Mouse (Mus musculus): ENCODE data around the gene Fbf1. TPM values are rescaled to one million over a fixed set of nuclear protein-coding genes. Genes with fewer than 3 reads are reported as not detected.

Fbf1 gene
- polyA plus RNA-seq, 1 experiment: 37.8 TPM

DNA sequence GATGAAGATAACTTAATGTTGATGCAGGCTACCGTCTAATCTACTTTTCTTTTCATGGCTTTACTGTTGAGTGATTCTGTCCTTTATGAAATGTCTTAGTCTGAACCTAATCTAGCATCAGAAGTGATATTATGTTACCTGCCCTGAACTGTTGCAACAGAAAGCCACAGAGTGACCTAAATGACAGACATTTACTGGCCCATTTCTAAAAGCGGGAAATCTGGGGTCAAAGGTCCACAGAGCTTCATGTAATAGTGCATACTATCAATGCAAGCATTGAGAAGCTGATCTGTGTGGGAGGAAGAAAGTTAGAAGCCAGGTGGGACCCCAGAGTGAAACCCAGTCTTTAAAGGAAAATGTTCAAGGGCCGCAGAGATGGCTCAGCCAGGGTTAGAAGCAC lies 35.2 kb upstream of the Fbf1 start:
- TF ChIP-seq GATA1 (IDR thresholded peaks at IDR 0.05; ENCODE audit: borderline replicate concordance, low read length) (no peak), FLI1 (IDR thresholded peaks at IDR 0.05; ENCODE audit: low read length) (no peak)
- H3K4me3 ChIP-seq (replicated peaks): no peak overlapping the region
- peaks cover 5% of the 10 kb centered on the region; the same call in 1 of the 2 replicates for H3K9me3 ChIP-seq
- H3K4me1 ChIP-seq: peaks cover 20% of the 10 kb centered on the region
- H3K36me3 ChIP-seq (replicated peaks; ENCODE audit: low read length): peaks cover 60% of the 10 kb centered on the region
- no peaks in the 10 kb centered on the region for H3K27me3 ChIP-seq (replicated peaks)

DNA sequence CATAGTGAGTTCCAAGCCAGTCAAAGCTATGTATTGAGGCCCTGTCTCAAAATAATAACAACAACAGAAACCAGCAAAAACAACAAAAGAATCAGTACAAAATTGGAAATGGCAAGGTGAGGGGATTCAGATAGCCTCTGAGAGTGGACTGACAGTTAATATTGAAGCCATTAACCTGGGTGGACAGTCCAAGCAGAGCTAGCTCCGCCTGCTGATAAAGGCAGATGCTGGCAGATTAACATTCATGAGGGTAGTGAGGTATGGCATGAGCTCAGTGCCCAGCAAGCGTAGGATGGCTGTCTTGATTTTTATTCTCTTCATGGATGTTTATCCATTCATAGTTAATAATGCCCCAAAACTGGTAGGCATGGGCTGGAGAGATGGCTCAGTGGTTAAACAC lies 33.2 kb upstream of the Fbf1 start:
- H3K4me3 ChIP-seq (replicated peaks): no peak overlapping the region
- peaks cover 56% of the 10 kb centered on the region for H3K36me3 ChIP-seq (replicated peaks; ENCODE audit: low read length)
- no peaks in the 10 kb centered on the region for H3K27me3 ChIP-seq (replicated peaks)
- TF ChIP-seq GATA1 (IDR thresholded peaks at IDR 0.05; ENCODE audit: borderline replicate concordance, low read length) (no peak), FLI1 (IDR thresholded peaks at IDR 0.05; ENCODE audit: low read length) (no peak)
- H3K4me1 ChIP-seq: peaks cover 39% of the 10 kb centered on the region
- no peaks in the 10 kb centered on the region for H3K9me3 ChIP-seq

GRCm38 (mm10) chr11:116198639-116199531 lies 30.9 kb upstream of the Fbf1 start, which contains the start of the genes Ten1 and Acox1:
Gene Ten1 (plus strand): TSS chr11:116198855.
Gene Acox1 (minus strand): TSS chr11:116199045.
- H3K4me3 ChIP-seq (replicated peaks): peak within 1 kb of the TSS; percentile 97
- TF ChIP-seq FLI1 (IDR thresholded peaks at IDR 0.05; ENCODE audit: low read length) (no peak), GATA1 (IDR thresholded peaks at IDR 0.05; ENCODE audit: borderline replicate concordance, low read length) (no peak)
- H3K27me3 ChIP-seq (replicated peaks): no peaks in the 10 kb centered on the region
- H3K9me3 ChIP-seq: no peaks in the 10 kb centered on the region
- H3K4me1 ChIP-seq: peaks cover 61% of the 10 kb centered on the region
- peaks cover 41% of the 10 kb centered on the region for H3K36me3 ChIP-seq (replicated peaks; ENCODE audit: low read length)

- H3K4me3 ChIP-seq (replicated peaks): peak overlapping the region; percentile 97
- H3K36me3 ChIP-seq (replicated peaks; ENCODE audit: low read length): peaks cover 34% of the 10 kb centered on the region
- no peak for TF ChIP-seq FLI1 (IDR thresholded peaks at IDR 0.05; ENCODE audit: low read length)
- no peak for TF ChIP-seq GATA1 (IDR thresholded peaks at IDR 0.05; ENCODE audit: borderline replicate concordance, low read length)
Measured at GRCm38 (mm10) chr11:116198132-116198531, 30.2 kb upstream of the Fbf1 start.

GRCm38 (mm10) chr11:116197584-116197906 lies 29.6 kb upstream of the Fbf1 start:
- Histone ChIP-seq H3K4me1 (peaks cover 72% of the 10 kb centered on the region), H3K27me3 (replicated peaks) (no peaks in the 10 kb centered on the region), H3K4me3 (replicated peaks) (peak overlapping the region; percentile 97), H3K36me3 (replicated peaks; ENCODE audit: low read length) (peaks cover 29% of the 10 kb centered on the region), H3K9me3 (no peaks in the 10 kb centered on the region)
- TF ChIP-seq FLI1 (IDR thresholded peaks at IDR 0.05; ENCODE audit: low read length) (no peak), GATA1 (IDR thresholded peaks at IDR 0.05; ENCODE audit: borderline replicate concordance, low read length) (no peak)

More at GRCm38 (mm10) chr11:116198132-116198531, 30.2 kb upstream of the Fbf1 start:
- Histone ChIP-seq H3K27me3 (replicated peaks) (no peaks in the 10 kb centered on the region), H3K9me3 (no peaks in the 10 kb centered on the region), H3K4me1 (peaks cover 66% of the 10 kb centered on the region)

DNA sequence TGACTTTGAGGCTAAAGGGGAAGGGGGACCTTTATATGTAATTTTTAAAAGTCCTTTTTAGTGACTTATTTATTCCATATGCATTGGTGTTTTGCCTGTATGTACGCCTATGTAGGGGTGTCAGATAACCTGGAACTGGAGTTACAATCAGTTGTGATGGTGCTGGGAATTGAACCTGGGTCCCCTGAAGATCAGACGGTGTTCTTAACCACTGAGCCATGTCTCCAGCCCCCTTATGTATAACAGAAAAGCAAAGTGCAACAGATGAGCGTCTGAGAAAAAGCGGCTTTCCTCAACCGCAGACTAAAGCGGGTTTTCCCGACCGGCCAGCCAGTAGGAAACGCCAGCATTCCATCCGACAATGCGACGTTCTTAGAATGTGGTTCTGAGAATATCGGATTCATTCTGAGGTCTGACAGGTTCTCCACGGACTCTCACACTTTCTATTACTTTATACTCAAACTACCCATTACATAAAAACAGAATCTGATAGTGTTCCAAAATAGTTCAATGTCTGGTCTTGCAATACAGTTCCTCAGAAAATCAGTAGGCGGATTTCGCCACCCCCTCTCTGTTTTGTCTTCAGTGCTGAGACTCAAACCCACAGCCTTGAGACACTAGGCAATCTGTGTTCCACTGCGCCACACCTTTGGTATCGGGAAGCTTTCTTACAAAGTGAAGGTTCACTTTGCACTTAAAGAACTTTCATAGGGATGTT lies 29.1 kb upstream of the Fbf1 start:
- peaks cover 72% of the 10 kb centered on the region for H3K4me1 ChIP-seq
- H3K4me3 ChIP-seq (replicated peaks): peak overlapping the region; percentile 65
- TF ChIP-seq FLI1 (IDR thresholded peaks at IDR 0.05; ENCODE audit: low read length) (no peak), GATA1 (IDR thresholded peaks at IDR 0.05; ENCODE audit: borderline replicate concordance, low read length) (no peak)

GRCm38 (mm10) chr11:116196336-116196735 lies 28.4 kb upstream of the Fbf1 start:
- TF ChIP-seq FLI1 (IDR thresholded peaks at IDR 0.05; ENCODE audit: low read length) (no peak), GATA1 (IDR thresholded peaks at IDR 0.05; ENCODE audit: borderline replicate concordance, low read length) (no peak)
- Histone ChIP-seq H3K36me3 (replicated peaks; ENCODE audit: low read length) (peaks cover 30% of the 10 kb centered on the region), H3K4me3 (replicated peaks) (no peak overlapping the region), H3K27me3 (replicated peaks) (no peaks in the 10 kb centered on the region), H3K4me1 (peaks cover 70% of the 10 kb centered on the region), H3K9me3 (no peaks in the 10 kb centered on the region)

More for the DNA sequence above, 29.1 kb upstream of the Fbf1 start:
- Histone ChIP-seq H3K9me3 (no peaks in the 10 kb centered on the region), H3K27me3 (replicated peaks) (no peaks in the 10 kb centered on the region), H3K36me3 (replicated peaks; ENCODE audit: low read length) (peaks cover 27% of the 10 kb centered on the region)

DNA sequence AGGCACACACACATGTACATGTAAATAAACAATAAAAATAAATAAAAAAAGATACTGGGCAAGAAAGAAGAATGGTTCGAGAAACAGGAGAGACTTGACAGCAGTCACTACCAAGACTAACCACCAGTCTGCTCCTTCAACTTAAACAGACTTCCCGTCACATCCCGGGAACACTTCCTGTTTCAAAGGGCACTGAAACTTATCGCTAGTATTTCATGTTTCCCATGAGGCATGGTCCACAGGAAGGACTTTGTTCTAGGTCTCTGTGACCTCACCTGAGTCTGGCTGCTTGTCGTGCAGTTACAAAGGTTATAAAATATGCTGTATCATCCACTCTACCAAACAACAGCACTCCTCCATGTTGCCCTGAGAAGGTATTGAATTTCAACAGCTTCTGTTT lies 27.3 kb upstream of the Fbf1 start:
- H3K9me3 ChIP-seq: no peaks in the 10 kb centered on the region
- no peaks in the 10 kb centered on the region for H3K27me3 ChIP-seq (replicated peaks)
- no peak for TF ChIP-seq GATA1 (IDR thresholded peaks at IDR 0.05; ENCODE audit: borderline replicate concordance, low read length)
- no peak for TF ChIP-seq FLI1 (IDR thresholded peaks at IDR 0.05; ENCODE audit: low read length)
- H3K4me3 ChIP-seq (replicated peaks): peak overlapping the region; percentile 89
- peaks cover 72% of the 10 kb centered on the region for H3K4me1 ChIP-seq
- H3K36me3 ChIP-seq (replicated peaks; ENCODE audit: low read length): peaks cover 33% of the 10 kb centered on the region

DNA sequence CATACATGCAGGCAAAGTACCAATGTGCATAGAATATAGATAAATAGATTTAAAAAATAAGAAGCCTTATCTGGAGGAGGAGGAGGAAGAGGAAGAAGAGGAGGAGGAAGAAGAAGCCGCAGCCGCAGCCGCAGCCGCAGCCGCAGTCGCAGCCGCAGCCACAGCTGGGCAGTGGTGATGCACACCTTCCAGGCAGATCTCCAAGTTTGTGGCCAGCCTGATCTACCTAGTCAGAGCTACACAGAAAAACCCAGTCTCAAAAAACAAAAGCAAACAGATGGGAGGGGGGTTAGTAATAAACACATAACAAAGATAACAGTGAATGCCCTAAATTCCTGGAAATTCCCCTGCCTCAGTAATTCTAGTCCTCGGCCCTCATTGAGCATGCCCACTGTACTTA lies 26.7 kb upstream of the Fbf1 start:
- H3K36me3 ChIP-seq (replicated peaks; ENCODE audit: low read length): peaks cover 40% of the 10 kb centered on the region
- no peaks in the 10 kb centered on the region for H3K9me3 ChIP-seq
- peaks cover 72% of the 10 kb centered on the region for H3K4me1 ChIP-seq
- no peaks in the 10 kb centered on the region for H3K27me3 ChIP-seq (replicated peaks)
- peak overlapping the region; percentile 89 for H3K4me3 ChIP-seq (replicated peaks)
- TF ChIP-seq FLI1 (IDR thresholded peaks at IDR 0.05; ENCODE audit: low read length): no peak
- TF ChIP-seq GATA1 (IDR thresholded peaks at IDR 0.05; ENCODE audit: borderline replicate concordance, low read length): no peak
